Mouse (Mus musculus) E14TG2a.4 (cell line): ENCODE data around the gene B3galnt2.

Source experiments
- H3K27me3 ChIP-seq: 2 replicates; pipeline ENCODE4 v1.6.1; 2014; ENCODE audit warnings: low read length, control low read depth; ENCODE audit not compliant: insufficient read depth
- H3K36me3 ChIP-seq: 2 replicates; pipeline ENCODE4 v1.6.1; 2014; ENCODE audit warnings: low read length, control low read depth; ENCODE audit not compliant: insufficient read depth
- H3K4me1 ChIP-seq: replicated peaks from 2 replicates; pipeline ENCODE4 v1.6.1; 2014; ENCODE audit warnings: low read depth, low read length, control low read depth
- H3K4me3 ChIP-seq: replicated peaks from 2 replicates; pipeline ENCODE4 v1.5.1; 2014; ENCODE audit warnings: mild to moderate bottlenecking, low read length
- H3K9me3 ChIP-seq: 2 replicates; pipeline ENCODE4 v1.6.1; 2014; ENCODE audit warnings: low read length, control low read depth
- CTCF ChIP-seq: conservative IDR thresholded peaks from 2 replicates; pipeline ENCODE4 v1.5.1; 2014; ENCODE audit warnings: low read length
- NANOG ChIP-seq: IDR thresholded peaks from 2 replicates; pipeline ENCODE4 v1.6.1; 2014; ENCODE audit warnings: borderline replicate concordance, low read length, mixed read lengths
- POU5F1 ChIP-seq: IDR thresholded peaks from 2 replicates; pipeline ENCODE4 v1.6.1; 2014; ENCODE audit warnings: low read length, borderline replicate concordance

The B3galnt2 gene

DNA sequence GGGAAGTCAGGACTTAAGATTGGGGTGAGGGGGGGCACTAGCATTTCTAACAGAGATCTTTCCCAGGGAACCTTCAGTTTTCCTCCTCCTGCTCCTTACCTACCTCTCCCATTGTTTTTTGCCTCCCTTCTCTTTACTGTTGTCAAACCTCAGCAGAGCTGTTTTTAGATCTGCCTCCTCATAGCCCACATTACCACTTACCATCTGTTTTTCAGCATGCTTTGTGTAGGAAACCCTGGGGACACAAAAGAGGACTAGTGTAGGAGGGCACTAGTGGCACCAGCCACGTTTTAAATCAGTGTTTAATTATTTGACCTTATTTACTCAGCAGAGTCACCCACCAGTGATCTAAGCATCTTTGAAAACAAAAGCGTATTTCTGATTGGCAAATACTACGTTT is 38.8 kb downstream of the B3galnt2 start:
- Histone ChIP-seq H3K4me1 (peaks cover 11% of the 10 kb centered on the region), H3K4me3 (no peak overlapping the region), H3K36me3 (peaks cover 93% of the 10 kb centered on the region), H3K27me3 (no peaks in the 10 kb centered on the region), H3K9me3 (no peaks in the 10 kb centered on the region)
- TF ChIP-seq POU5F1 (no peak), NANOG (no peak), CTCF (no peak)

DNA sequence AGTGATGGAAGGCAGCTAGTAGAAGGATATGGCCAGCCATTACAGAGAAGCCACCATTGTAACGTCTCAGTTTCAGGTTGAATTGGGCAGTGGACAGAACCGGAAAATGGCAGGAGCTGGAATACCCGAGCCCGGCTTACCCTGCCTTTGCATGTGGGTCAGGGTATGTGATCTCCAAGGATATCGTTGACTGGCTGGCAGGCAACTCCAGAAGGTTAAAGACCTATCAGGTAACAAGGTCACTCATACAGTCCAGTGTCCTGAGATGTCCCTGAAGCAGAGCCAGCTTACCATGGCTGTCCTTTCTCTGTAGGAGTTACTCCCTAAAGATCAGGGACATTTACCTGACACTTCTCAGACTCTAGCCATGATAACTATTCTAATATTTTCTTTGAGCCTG is 40.8 kb downstream of the B3galnt2 start:
- no peak for TF ChIP-seq CTCF
- TF ChIP-seq POU5F1, result no peak
- no peak for TF ChIP-seq NANOG
- H3K36me3 ChIP-seq, result peaks cover 98% of the 10 kb centered on the region
- H3K4me3 ChIP-seq, result no peak overlapping the region
- no peaks in the 10 kb centered on the region for H3K9me3 ChIP-seq
- H3K4me1 ChIP-seq, result no peaks in the 10 kb centered on the region
- H3K27me3 ChIP-seq, result no peaks in the 10 kb centered on the region

DNA sequence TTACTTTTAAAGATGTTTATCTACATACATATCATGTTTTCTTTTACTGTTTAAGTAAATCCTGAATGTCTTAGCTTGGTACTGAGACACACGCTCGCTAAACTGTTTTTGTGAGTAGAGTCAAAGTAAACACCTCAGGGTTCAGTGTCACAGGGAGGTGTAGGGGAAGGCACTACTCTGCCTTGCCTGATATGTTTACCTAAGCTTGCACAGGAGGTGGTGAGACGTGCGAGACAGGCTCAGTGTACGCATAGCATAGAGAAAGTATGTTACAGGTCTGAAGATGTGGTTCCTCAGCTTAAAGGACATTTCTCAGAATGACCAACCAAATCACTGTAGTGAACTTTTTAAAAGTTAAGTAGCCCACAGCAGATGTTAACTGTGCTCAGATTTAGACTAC is 43.2 kb downstream of the B3galnt2 start:
- TF ChIP-seq NANOG, result no peak
- Histone ChIP-seq H3K4me1 (no peaks in the 10 kb centered on the region), H3K36me3 (peaks cover 98% of the 10 kb centered on the region), H3K27me3 (no peaks in the 10 kb centered on the region), H3K4me3 (no peak overlapping the region), H3K9me3 (no peaks in the 10 kb centered on the region)

DNA sequence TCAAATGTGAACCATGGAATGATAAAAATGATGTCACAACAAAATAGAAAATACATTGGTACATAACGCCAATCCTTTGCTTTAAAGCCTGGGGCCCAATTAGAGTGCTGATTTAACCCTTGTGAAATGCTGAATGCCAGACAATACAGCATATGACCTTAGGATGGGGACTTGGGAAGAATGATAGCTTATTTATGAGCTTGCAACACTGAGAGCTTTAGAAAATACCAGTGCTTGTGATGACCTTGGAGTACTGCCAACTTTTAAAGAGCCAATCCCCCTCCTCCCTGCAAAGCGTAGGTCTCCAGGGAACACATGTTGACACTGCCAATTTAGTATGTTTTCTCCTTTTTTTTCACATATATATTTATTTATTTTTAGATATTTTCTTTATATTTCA is 48.4 kb downstream of the B3galnt2 start:
- Histone ChIP-seq H3K27me3 (no peaks in the 10 kb centered on the region), H3K4me1 (0 out of 2 replicates have a peak, but pooled peaks cover 3% of the 10 kb centered on the region), H3K4me3 (no peak overlapping the region), H3K9me3 (no peaks in the 10 kb centered on the region), H3K36me3 (peaks cover 96% of the 10 kb centered on the region)
- TF ChIP-seq CTCF (no peak), NANOG (no peak), POU5F1 (no peak)

DNA sequence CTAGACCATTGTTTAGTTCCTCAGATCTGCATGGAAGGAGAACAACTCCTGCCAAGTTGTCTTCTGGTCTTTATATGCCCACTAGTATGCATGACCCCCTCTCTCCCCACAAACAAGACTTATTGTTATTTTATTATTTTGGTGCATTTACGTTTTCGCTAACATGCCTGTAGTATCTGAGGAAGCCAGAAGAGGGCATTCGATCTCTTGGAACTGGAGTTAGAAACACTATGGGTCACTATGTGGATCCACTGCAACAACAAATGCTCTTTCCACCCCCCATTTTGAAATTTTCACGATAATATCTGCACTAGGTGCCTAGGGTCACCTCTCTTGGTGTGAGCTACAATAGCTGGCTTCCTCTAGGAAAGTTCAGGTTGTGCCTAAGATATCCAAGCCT is 49.8 kb downstream of the B3galnt2 start:
- Histone ChIP-seq H3K36me3 (peaks cover 94% of the 10 kb centered on the region), H3K9me3 (no peaks in the 10 kb centered on the region), H3K27me3 (no peaks in the 10 kb centered on the region), H3K4me3 (no peak overlapping the region), H3K4me1 (0 out of 2 replicates have a peak, but pooled peaks cover 3% of the 10 kb centered on the region)
- TF ChIP-seq CTCF, result peak; percentile 24
- TF ChIP-seq NANOG, result no peak

DNA sequence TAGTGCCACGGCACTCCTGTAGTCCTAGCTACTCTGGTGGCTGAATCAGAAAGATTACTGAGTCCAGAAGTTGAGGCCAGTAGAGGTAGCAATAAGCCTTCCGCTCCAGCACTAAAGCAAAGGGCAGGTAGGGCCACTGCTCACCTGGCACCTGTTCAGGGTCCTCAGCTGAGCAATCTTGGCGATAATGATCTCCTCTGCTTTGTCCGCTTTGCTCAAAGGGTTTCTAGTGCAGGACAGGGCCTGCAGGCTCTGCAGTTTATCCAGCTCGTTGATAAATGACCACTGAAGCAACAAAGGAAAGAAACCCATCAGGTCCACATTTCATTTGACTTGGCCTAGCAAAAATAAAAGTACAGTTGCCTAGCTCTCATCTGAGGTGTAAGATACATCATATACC is 50.7 kb downstream of the B3galnt2 start:
- Histone ChIP-seq H3K4me1 (0 out of 2 replicates have a peak, but pooled peaks cover 3% of the 10 kb centered on the region), H3K9me3 (no peaks in the 10 kb centered on the region), H3K4me3 (no peak overlapping the region), H3K36me3 (peaks cover 94% of the 10 kb centered on the region), H3K27me3 (no peaks in the 10 kb centered on the region)
- no peak for TF ChIP-seq NANOG
- TF ChIP-seq CTCF, result no peak
- TF ChIP-seq POU5F1, result no peak

DNA sequence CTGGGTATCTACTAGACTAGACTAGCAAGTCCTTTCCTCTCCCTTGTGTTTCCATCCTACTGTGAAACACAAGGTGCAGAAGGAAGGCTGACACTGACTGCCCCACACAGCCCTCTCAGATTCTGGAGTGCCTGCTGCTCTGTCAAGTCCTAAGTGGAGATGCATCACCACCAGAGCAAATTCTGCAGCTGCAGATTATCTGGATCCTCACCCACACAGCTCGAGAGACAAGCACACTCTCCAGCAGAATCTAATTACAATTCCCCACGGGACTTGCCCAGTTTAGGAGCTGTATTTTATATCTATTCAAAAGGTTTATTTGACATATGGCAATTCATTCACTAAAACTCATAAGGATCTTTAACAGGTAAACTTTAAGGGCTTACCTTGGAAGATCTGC is 51.8 kb downstream of the B3galnt2 start:
- no peaks in the 10 kb centered on the region for H3K27me3 ChIP-seq
- TF ChIP-seq POU5F1 (no peak), CTCF (no peak), NANOG (no peak)
- H3K4me1 ChIP-seq, result 0 out of 2 replicates have a peak, but pooled peaks cover 3% of the 10 kb centered on the region
- H3K9me3 ChIP-seq, result no peaks in the 10 kb centered on the region
- no peak overlapping the region for H3K4me3 ChIP-seq
- peaks cover 93% of the 10 kb centered on the region for H3K36me3 ChIP-seq

DNA sequence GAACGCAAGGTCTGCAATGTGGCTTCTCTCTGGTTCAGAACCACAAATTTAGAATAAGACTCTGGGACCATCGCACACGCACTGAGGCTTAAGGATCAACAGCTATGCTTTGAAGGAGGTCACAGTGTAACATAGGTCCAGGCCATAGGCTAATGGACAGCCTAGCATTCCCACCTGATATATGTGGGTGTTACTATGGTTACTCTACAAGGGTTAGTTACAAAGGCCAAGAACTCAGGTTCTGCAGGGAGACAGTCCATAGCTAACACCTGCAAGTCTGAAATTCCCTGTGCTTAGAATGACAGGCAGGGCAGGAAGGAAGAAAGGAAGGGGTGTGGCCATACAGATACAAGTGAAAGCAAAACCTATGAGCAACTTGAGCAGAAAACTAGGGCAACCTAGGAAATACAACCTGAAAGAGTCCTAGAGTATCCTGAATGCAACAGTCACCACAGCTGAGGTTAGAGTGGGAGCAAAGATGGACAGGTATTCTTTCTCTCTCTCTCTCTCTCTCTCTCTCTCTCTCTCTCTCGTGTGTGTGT is 57.3 kb downstream of the B3galnt2 start:
- Histone ChIP-seq H3K36me3 (peaks cover 86% of the 10 kb centered on the region), H3K4me1 (peaks cover 15% of the 10 kb centered on the region)

DNA sequence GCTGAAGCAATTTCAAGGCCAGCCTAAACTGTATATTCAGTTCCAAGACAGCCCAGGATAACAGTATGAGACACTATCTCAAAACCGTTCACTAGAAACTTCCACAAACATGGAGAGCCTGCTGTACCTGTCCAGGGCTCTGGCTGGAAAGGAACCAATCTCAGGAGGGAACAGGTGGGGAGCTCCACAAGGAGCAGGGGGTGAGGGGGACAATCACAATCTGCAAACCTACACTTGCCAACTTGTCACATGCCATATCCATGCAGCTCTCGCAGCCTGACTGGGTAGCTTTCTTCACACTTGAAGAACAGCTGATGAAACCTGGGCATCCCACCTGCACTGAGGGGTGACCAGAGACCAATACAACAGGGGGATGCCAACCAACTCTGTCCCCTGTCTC is 59.7 kb downstream of the B3galnt2 start:
- H3K4me3 ChIP-seq, result no peak overlapping the region
- no peaks in the 10 kb centered on the region for H3K27me3 ChIP-seq
- TF ChIP-seq POU5F1 (no peak), NANOG (no peak), CTCF (no peak)
- H3K4me1 ChIP-seq, result peaks cover 16% of the 10 kb centered on the region
- no peaks in the 10 kb centered on the region for H3K9me3 ChIP-seq
- H3K36me3 ChIP-seq, result peaks cover 88% of the 10 kb centered on the region

More for the DNA sequence above, 57.3 kb downstream of the B3galnt2 start:
- Histone ChIP-seq H3K4me3 (no peak overlapping the region), H3K27me3 (no peaks in the 10 kb centered on the region), H3K9me3 (no peaks in the 10 kb centered on the region)
- TF ChIP-seq CTCF (no peak), POU5F1 (no peak), NANOG (no peak)
